Mouse (Mus musculus): ENCODE results near the gene Adam8. TPM values are rescaled to one million over a fixed set of nuclear protein-coding genes. Genes with fewer than 3 reads are reported as not detected.

The Adam8 gene
- polyA plus RNA-seq, 1 experiment from 2014 or later: 4.5 TPM

DNA sequence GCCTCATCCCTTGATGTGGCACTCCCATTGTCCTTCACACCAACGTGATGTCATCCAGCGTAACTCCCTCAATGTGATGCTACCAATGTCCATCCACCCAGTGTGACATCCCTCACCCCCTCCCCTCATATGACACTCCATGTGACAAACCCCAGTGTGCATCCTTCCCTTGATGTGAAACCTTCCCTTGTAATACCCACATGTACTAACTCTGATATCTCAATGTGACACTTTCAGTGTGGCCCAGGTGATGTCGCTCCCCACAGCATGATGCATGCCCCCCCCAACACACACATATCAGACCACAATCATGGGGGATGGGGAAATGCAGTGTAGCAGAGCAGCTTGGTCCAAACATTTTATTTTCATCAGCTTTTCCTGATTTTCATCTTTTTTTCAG, 35.7 kb downstream of the Adam8 start:
- Histone ChIP-seq H3K27ac (no peak overlapping the region), H3K4me3 (no peak overlapping the region), H3K4me1 (no peaks in the 10 kb centered on the region), H3K9me3 (no peaks in the 10 kb centered on the region), H3K36me3 (replicated peaks) (no peaks in the 10 kb centered on the region), H3K9ac (no peak overlapping the region), H3K4me2 (no peak overlapping the region), H3K27me3 (replicated peaks) (no peaks in the 10 kb centered on the region)
- no peak for ATAC-seq (replicated peaks)
- 83% methylated on average over 3 of the region's 3 CpGs for WGBS

DNA sequence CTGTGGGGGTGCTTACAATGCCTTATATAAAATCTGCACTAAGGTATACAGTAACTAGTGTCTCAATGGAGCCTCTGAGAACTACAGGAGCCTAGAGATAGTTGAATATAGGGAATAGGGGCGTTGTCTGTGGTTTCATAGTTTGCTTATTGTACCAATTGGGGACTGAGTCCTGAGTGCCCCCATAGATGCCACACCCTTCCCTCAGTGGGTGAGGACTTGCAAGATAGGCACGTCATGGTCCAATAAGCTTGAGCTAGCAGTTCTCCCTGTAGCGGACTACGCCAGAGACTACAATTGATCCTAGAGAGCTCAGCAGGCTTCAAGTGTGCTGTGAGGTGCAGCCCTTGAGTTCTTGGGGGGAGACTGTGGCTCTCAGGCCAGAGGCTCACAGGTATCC, 36.9 kb downstream of the Adam8 start:
- ATAC-seq (replicated peaks): no peak
- Histone ChIP-seq H3K4me3 (no peak overlapping the region), H3K9me3 (no peaks in the 10 kb centered on the region), H3K27ac (no peak overlapping the region), H3K36me3 (replicated peaks) (no peaks in the 10 kb centered on the region), H3K4me1 (peaks cover 8% of the 10 kb centered on the region), H3K27me3 (replicated peaks) (peaks cover 3% of the 10 kb centered on the region), H3K9ac (no peak overlapping the region), H3K4me2 (no peak overlapping the region)
- 72% methylated on average over 4 of the region's 4 CpGs for WGBS

DNA sequence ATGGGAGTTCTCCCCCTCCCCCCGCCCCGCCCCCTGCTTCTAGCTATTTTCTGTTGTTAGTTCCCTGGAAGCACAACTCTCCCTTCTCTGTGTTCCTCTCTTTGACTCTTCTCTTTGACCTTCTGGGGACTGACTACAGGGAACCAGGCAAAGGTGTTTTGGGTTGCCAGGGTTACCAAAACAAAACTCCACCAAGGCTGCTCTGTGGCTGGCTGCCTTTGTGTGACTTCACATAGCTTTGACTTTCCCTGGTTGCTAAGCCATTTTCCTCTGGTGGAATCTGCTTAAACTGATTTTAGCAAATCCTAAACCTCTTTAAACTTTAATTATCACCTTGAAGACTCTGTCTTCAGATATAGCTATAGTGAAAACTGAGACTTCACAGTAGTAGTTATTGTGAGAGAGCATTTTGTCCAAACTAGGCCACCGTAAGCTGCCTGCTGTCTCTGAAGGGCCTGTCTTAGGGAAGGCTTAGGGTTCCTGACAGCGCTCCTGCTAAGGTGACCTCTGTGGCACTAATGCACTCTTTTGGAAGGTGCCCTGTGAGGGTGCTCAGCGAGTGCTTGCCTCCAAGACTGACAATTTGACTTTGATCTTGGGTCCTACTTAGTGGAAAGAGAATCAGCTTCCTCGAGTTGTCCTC, 40.2 kb downstream of the Adam8 start:
- Histone ChIP-seq H3K9me3 (no peaks in the 10 kb centered on the region), H3K27me3 (replicated peaks) (peaks cover 32% of the 10 kb centered on the region), H3K27ac (no peak overlapping the region), H3K4me3 (no peak overlapping the region), H3K4me2 (no peak overlapping the region), H3K36me3 (replicated peaks) (no peaks in the 10 kb centered on the region), H3K4me1 (peaks cover 14% of the 10 kb centered on the region), H3K9ac (no peak overlapping the region)
- WGBS: 39% methylated on average over 6 of the region's 6 CpGs
- ATAC-seq (replicated peaks): no peak

DNA sequence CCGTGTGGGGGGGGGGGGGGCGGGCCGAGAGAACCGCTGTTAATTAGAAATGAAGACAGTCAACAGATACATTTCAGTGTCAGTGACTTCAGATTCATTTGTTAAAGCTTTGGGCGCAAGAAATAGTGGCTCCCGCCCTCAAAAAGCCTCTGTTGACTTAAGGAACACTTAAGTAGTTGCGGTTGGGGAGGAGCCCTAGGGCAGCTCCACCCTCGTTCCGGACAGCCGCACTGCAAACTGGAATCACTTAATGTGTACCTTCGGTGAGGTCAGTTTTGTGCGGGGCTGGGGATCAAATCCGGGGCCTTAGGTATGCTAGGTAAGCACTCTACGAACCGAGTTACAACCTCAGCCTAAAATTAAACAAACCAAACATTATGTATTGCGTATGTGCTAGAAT, 41.3 kb downstream of the Adam8 start:
- Histone ChIP-seq H3K9ac (no peak overlapping the region), H3K27me3 (replicated peaks) (peaks cover 41% of the 10 kb centered on the region), H3K9me3 (no peaks in the 10 kb centered on the region), H3K4me2 (peak overlapping the region; percentile 74), H3K4me1 (peaks cover 14% of the 10 kb centered on the region), H3K27ac (no peak overlapping the region), H3K4me3 (peak overlapping the region; percentile 36), H3K36me3 (replicated peaks) (no peaks in the 10 kb centered on the region)
- 6% methylated on average over 16 of the region's 16 CpGs for WGBS
- ATAC-seq (replicated peaks): no peak

DNA sequence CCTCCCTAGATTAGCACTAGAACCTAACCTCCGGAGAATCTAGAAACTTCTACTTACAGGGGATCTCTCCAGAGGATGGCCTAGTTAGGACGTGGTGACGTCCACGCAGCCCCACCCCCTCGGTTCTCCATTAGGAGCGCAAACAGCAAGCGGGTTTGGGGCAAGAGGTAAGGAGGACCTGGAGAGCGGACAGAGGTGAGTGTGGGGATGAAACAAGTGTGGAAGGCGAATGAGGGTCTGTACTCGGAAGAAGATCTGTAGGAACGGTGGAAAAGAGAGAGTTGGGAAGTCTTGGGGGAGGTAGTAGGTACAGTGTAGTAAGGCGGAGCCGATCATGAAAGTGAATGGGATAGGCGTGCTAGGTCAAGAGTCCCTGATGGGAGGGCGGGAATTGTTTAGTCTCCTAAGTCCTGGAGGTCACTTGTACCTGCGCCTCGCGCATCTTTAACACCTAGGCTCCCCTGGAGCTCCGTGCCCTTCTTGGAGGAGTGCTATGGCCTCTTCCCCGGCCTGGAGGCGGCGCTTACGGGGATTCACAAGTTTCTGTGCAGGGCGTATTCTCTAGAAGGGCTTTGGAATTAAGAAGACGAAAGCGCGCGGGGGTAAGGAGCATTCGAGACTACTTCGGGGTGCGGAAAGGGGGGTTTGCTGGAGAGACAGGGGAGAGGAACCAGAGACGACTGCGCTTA, 41.9 kb downstream of the Adam8 start:
- H3K27me3 ChIP-seq (replicated peaks): peaks cover 48% of the 10 kb centered on the region

DNA sequence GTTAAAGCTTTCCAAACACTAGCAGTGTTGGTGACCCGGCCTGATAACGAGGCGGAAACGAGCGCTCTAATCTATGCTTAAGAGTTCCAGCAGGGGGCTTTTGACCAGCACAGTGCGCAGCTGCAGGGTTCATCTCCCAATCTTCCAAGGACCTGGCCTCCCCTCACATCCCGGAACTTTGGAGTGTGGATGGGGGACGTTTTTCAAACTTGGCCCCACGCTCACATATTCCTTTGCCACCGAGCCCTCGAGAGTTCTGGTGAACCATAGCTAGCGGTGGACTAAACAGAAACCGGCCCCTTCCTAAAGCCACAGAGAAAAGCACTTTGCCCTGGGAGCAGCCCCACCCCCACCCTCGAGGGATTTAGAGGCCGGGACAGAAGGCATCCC, 42.5 kb downstream of the Adam8 start:
- WGBS: 2% methylated on average over 15 of the region's 15 CpGs
- peaks cover 52% of the 10 kb centered on the region for H3K27me3 ChIP-seq (replicated peaks)
- peak overlapping the region; percentile 36 for H3K4me3 ChIP-seq

More for the DNA sequence above, 41.9 kb downstream of the Adam8 start:
- Histone ChIP-seq H3K27ac (no peak overlapping the region), H3K9me3 (no peaks in the 10 kb centered on the region), H3K4me2 (peak overlapping the region; percentile 74), H3K9ac (peak overlapping the region; percentile 32; the same call in 1 of the 2 replicates), H3K4me1 (peaks cover 14% of the 10 kb centered on the region), H3K36me3 (replicated peaks) (no peaks in the 10 kb centered on the region), H3K4me3 (peak overlapping the region; percentile 36)
- peak; percentile 42; the same call in 1 of the 2 replicates for ATAC-seq (replicated peaks)
- WGBS: 1% methylated on average over 33 of the region's 33 CpGs

DNA sequence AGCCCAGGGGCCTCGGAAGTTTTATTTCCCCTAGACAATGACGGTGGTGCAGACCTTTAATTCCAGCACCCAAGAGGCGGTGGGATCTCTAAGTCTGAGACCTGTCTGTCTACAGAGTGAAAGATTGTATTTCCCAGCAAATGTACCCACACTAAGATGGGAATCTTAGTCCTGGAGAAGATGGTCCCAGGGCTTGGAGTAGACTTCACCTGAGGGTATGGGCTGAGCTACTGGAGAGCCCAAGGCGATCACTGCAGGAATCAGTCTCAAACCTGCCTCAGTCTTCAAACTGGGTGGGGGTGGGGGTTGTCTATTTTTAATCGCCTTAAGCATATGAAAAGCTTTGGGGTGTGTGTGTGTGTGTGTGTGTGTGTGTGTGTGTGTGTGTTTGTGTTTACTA, 46.3 kb downstream of the Adam8 start:
- Histone ChIP-seq H3K4me2 (no peak overlapping the region), H3K9me3 (no peaks in the 10 kb centered on the region), H3K27me3 (replicated peaks) (peaks cover 89% of the 10 kb centered on the region), H3K4me1 (peaks cover 24% of the 10 kb centered on the region), H3K9ac (no peak overlapping the region), H3K4me3 (no peak overlapping the region), H3K27ac (no peak overlapping the region), H3K36me3 (replicated peaks) (no peaks in the 10 kb centered on the region)
- 25% methylated on average over 5 of the region's 5 CpGs for WGBS
- ATAC-seq (replicated peaks): no peak

More for the DNA sequence above, 42.5 kb downstream of the Adam8 start:
- peaks cover 14% of the 10 kb centered on the region for H3K4me1 ChIP-seq
- H3K27ac ChIP-seq: no peak overlapping the region
- H3K36me3 ChIP-seq (replicated peaks): no peaks in the 10 kb centered on the region
- 0 out of 2 replicates have a peak, but pooled peaks have one; percentile 48 for ATAC-seq (replicated peaks)
- H3K9ac ChIP-seq: no peak overlapping the region
- no peaks in the 10 kb centered on the region for H3K9me3 ChIP-seq
- peak overlapping the region; percentile 74 for H3K4me2 ChIP-seq

DNA sequence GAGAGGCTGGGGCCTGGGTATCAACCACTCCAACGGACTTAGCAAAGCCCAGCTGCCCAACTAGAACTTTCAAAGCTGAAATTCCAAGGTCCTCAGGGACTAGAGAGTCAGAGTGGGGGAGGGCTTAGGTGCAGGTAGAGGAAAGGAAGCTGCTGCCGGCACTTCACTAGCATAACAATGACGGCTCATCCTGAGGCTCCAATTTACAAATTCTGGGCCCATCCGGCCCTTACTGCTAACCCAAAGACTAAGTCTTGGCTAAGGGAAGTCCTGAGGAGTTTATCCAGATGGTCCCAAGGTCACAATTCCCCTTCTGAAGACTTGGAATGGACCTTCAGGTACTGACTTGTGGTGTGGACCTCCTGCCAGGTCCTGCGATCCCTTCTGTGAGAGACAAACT, 46.8 kb downstream of the Adam8 start:
- no peaks in the 10 kb centered on the region for H3K36me3 ChIP-seq (replicated peaks)
- H3K4me3 ChIP-seq: no peak overlapping the region
- no peak for ATAC-seq (replicated peaks)
- no peak overlapping the region for H3K4me2 ChIP-seq
- no peak overlapping the region for H3K27ac ChIP-seq
- H3K9me3 ChIP-seq: no peaks in the 10 kb centered on the region
- no peak overlapping the region for H3K9ac ChIP-seq
- peaks cover 19% of the 10 kb centered on the region for H3K4me1 ChIP-seq
- H3K27me3 ChIP-seq (replicated peaks): peaks cover 91% of the 10 kb centered on the region
- WGBS: 13% methylated on average over 5 of the region's 5 CpGs

DNA sequence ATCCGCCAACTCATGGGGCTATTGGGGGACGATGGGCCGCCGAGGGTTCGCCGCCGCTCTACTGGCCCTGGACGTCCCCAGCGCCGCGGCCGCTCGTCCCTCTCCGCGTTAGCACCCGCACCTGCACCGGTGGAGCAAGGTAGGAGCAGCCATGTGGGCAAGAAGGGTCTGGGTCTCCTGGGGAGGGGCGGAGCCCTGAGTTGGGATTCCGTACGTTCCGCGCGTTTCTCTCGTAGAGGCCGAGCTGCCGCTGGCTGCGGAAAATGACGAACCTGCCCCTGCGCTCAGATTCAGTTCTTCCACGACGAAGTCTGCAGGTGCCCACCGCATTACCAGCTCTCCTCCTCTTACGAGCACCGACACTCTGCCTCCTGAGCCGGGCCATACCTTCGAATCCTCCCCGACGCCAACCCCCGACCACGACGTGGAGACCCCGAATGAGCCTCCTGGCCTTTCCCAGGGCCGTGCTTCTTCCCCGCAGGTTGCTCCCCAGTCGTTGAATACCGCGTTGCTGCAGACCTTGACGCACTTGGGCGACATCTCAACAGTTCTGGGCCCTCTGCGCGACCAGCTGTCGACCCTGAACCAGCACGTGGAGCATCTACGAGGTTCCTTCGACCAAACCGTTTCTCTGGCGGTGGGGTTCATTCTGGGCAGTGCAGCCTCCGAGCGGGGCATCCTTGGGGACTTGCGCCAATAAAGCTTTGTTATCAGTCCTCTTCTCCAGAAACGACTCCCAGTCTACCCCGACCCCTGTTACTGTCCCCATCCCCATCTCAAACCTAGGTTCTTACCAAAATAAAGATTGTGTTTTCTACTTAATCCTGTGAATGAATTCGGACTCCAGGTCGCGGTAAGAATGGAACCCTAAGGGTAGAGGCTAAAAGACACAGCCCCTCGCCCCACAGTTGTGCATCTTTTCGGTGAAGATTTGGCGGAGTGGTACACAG, 47.8 kb downstream of the Adam8 start:
- Histone ChIP-seq H3K4me2 (peak overlapping the region; percentile 52), H3K4me1 (peaks cover 12% of the 10 kb centered on the region), H3K27ac (no peak overlapping the region), H3K36me3 (replicated peaks) (no peaks in the 10 kb centered on the region), H3K9me3 (no peaks in the 10 kb centered on the region), H3K4me3 (peak overlapping the region; percentile 35), H3K27me3 (replicated peaks) (peaks cover 83% of the 10 kb centered on the region), H3K9ac (no peak overlapping the region)
- peak; percentile 39; the same call in 1 of the 2 replicates for ATAC-seq (replicated peaks)
- WGBS: 3% methylated on average over 68 of the region's 68 CpGs

DNA sequence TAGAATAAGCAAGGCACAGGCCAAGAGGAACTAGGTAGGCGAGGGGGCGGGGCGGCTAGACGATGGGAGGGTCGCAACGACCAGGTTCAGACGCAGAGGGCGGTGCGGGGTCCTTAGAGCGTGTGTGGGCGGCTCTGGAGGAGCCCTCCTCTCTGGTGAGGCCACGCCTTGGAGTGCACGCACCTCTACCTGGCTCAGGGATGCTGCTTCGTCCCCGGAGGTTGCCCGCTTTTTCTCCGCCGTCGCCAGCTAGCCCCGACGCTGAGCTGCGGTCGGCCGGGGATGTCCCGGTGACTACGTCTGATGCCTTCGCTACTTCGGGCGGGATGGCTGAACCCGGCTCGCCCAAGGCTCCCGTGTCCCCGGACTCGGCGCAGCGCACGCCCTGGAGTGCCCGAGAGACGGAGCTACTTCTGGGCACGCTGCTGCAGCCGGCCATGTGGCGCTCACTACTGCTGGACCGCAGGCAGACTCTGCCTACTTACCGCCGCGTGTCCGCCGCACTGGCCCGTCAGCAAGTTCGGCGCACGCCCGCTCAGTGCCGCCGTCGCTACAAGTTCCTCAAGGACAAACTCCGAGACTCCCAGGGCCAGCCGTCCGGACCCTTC, 48.6 kb downstream of the Adam8 start, which contains the start of gene Utf1:
TSS of gene Utf1 (plus strand) at position 116 of the 608 bp plus-strand sequence.
- Histone ChIP-seq H3K9ac (no peak within 1 kb of the TSS), H3K27me3 (replicated peaks) (peaks cover 81% of the 10 kb centered on the region), H3K4me3 (peak within 1 kb of the TSS; percentile 35), H3K4me2 (peak within 1 kb of the TSS; percentile 52), H3K36me3 (replicated peaks) (no peaks in the 10 kb centered on the region), H3K27ac (no peak within 1 kb of the TSS), H3K9me3 (no peaks in the 10 kb centered on the region), H3K4me1 (peaks cover 12% of the 10 kb centered on the region)
- ATAC-seq (replicated peaks): peak; percentile 69
- WGBS: under 1% methylated on average over 54 of the region's 59 CpGs

DNA sequence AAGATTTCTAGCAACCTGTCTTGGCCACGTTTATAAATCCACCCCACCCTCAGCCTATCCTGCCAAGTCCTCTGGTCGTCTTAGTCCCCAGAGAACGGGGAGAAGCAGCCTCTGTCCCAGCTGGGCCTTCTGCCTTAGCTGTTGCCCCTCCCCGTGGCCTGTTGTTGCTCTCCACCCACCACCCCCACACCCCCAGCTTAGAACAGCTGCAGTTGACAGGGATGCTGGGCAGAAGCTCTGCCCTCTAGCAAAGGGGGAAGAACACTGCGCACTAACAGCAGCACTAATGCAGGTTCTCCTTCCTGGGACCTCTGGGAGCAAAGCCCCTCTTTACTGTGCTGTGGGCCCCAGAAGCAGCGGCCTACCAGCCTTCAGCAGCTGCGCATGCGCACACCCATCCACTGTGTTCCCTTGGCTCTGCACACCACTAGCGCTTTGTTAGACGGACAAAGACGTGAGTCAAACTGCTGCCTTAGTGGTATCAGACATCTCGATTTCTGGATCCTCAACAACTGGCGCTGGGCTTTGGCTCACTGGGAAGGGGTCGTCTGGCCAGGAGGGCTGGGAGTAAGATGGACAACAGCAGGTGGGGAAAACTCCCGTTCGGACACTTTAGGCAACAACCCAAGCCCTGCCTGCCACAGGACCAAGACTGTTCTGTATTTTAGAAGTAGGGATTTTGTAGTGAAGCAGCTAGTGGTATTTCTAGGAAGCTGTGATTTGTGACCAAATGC, 51.7 kb downstream of the Adam8 start:
- 63% methylated on average over 16 of the region's 16 CpGs for WGBS

More for the DNA sequence above, 51.7 kb downstream of the Adam8 start:
- Histone ChIP-seq H3K4me3 (no peak overlapping the region), H3K9me3 (no peaks in the 10 kb centered on the region), H3K4me1 (peaks cover 12% of the 10 kb centered on the region), H3K9ac (no peak overlapping the region), H3K27me3 (replicated peaks) (peaks cover 54% of the 10 kb centered on the region), H3K36me3 (replicated peaks) (no peaks in the 10 kb centered on the region), H3K27ac (no peak overlapping the region), H3K4me2 (no peak overlapping the region)
- ATAC-seq (replicated peaks): no peak

All from midbrain, embryonic 15.5 days (tissue).